Mouse (Mus musculus): ENCODE measurements around the gene Ncs1.

GRCm38 (mm10) chr2:31319200-31319599, 73.6 kb downstream of the Ncs1 start:
- TF ChIP-seq FLI1 (IDR thresholded peaks at IDR 0.05; ENCODE audit: low read length) (no peak), GATA1 (IDR thresholded peaks at IDR 0.05; ENCODE audit: borderline replicate concordance, low read length) (no peak)
